Mouse (Mus musculus) urinary bladder, postnatal 10 days (tissue): ENCODE results near the gene Hnrnpa1.

Experiments
- DNase-seq: peaks from one replicate; pipeline ENCODE4 v3.0.0; 2022; ENCODE audit warnings: low spot score

The Hnrnpa1 gene

GRCm38 (mm10) chr15:103240160-103241028 lies at the start of gene Hnrnpa1:
Gene Hnrnpa1, plus strand, starts transcription at chr15:103240432.
- peak; percentile 62 for DNase-seq

DNA sequence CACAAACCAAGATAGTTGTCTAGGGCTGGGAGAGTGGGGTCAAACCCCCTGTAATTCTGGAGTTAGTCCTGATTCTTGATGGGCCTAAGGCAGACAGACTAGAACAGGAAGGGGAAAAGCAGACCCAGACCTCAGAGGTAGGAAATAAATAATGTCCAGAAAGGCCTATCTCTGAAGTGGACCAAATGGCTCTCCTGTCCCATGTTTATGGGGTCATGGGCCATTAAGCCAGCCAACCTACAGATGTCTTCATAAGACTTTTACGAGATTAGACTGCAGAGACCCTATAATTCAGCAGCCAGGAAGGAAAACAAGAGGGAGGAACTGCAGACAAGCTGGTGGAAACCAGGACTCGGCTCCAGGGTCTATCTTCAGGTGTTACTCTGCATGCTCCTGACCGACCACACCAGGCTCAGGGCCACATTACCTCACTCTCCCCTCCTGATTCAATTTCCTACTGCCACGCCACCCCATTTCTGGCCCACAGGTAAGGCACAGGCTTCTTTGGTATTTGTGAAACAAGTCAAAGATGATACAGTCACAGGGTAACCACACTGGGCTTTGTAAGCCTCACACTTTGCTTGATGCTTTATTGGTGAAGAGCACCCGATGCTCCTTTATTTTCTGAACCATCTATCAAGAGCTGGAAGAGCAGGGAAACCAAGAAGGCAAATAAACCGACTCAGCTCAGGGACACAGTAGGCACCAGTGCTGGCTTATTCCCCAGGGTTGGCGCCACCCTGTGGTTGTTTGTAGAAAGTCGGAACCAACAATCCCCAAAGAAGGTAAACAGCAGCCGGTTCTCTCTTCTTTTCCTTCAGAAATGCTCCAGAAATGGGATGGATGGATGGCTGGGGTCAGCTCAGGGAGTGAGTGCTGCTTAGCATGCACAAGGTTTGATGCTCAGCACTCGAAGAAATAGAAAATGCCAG lies 49.4 kb upstream of the Hnrnpa1 start:
- no peak for DNase-seq

DNA sequence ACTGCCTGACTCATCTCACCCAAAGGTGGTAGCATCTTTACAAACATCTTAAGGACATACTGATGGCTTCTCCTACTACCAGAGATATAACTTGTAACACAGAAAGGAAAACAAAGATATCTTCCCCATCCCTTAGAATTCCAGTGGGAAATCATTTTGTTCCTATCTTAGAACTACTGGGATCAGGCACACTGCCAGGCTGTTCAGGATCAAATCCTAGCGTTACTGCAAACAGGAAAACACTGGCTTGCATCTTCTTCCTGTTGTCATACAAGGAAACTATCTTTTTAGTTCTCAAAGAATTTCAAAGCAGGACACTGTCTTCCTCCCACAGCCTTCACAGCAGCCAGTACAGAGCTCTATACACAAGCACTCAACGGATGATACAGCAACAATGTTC lies 46.6 kb upstream of the Hnrnpa1 start:
- no peak for DNase-seq

DNA sequence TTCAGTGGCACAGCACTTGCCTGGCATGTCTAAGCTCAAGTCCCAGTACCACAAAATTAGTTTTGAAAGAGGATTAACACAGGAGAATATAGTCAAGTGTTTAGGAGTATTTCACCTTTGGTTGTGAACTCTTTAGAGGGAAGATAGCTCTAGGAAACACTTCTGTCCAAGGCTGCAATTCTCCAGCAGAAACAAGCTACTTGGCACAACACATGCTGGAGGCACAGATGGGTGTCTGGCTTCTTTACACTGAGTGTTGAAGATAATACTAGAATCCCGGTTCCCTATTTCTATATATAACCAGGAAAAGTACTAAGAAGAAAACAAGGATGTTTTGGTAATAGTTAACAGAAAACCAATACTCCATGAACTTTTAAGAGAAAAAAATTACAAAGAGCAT lies 43.4 kb upstream of the Hnrnpa1 start:
- no peak for DNase-seq

DNA sequence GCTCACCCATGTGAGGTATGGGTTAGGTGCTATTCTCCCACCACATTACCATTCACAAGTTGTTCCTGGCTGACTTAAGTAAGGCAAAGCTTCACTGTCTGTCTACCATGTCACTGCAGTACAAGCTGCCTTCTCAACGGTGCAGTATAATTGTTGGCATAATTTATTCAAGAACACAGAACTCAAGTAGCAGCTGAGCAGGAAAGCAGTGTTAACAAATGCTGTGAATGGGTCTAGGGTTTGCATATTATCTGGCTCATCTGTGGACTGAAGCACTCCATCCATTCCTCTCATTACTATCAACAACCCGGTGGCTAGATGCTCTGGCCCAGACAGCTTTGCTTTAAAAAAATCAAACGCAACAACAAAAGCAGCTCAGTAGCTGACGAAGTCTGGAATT lies 42.4 kb upstream of the Hnrnpa1 start:
- DNase-seq = no peak

GRCm38 (mm10) chr15:103202088-103202793 lies 38.0 kb upstream of the Hnrnpa1 start:
- no peak for DNase-seq

DNA sequence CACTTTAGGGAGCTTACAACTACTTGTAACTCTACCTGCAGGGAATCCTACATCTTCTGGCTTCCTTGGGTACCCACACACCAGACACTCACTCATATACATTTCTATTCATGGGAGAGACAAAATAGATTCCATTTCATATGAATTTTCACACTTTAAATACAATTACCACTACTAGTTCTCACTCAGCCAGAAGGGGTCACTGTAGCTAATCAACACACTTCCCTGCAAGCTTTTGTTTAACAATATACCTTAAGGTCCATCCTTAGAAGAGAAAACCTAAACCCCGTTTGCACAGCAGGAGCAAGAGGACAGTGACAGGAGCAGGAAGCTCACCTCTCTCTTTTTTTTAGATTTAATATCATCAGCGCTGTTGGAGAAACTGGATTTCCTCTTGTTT lies 35.1 kb upstream of the Hnrnpa1 start:
- no peak for DNase-seq

DNA sequence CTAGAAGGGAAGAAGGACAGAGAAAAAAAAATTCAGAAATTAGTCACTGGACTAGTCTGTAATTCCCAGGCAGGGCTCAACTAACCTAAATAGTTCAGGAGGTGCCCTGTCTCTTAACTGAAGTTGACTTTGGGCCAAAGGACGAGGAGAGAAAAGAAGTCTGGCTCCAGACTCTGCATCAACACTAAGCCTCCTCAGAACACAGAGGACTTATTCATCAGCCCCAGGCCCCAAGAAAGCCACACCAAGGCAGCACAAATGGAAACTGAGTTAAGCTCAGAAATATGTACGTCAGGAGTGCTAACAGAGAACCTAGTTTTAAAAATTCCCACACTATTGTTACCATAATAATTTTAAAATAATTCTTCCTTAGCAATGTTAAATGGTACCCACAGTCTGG lies 26.1 kb upstream of the Hnrnpa1 start:
- no peak for DNase-seq

GRCm38 (mm10) chr15:103214971-103215907 lies 25.0 kb upstream of the Hnrnpa1 start:
- peak; percentile 54 for DNase-seq

- no peak for DNase-seq
Observed at GRCm38 (mm10) chr15:103216052-103216451, 24.2 kb upstream of the Hnrnpa1 start.

GRCm38 (mm10) chr15:103220785-103221184 lies 19.4 kb upstream of the Hnrnpa1 start:
- no peak for DNase-seq

DNA sequence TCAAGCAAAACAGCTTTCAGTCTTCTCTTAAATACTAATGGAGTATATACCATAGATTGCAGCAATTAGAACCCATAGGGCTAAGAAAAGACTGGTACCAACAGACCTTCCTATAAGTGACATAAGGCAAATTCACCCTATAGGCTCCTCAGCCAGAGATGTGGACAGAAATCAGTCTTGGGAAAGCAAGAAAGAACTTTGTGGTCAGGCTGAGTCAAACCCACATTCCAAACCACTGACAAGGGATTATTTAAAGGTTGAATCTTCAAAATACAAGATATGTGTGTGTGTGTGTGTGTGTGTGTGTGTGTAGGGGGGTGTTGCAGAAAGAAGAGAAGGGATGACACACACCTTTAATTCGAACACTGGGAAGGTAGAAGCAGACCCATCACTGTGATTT lies 18.8 kb upstream of the Hnrnpa1 start:
- no peak for DNase-seq

GRCm38 (mm10) chr15:103224161-103224560 lies 16.1 kb upstream of the Hnrnpa1 start:
- no peak for DNase-seq

DNA sequence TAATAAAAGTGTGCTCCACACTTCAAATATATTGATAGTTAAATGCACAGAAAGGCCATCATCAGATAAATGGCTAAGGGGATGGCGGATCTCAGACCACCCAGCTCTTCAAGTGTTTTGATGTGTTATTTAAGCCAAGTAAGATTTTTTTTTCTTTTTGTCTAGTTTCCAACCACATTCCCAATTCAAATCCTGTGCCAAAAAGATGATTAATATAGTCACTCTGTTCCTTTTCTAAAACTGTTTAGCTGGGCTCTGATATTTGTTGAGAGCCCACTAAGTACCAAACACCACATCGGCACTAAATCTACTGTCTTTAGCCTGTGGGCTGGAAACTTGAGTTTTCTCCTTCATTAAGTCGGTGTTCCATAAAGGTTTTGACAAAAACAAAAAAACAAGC lies 13.2 kb upstream of the Hnrnpa1 start:
- no peak for DNase-seq

- DNase-seq = no peak
Observed at GRCm38 (mm10) chr15:103227572-103227971, 12.7 kb upstream of the Hnrnpa1 start.

DNA sequence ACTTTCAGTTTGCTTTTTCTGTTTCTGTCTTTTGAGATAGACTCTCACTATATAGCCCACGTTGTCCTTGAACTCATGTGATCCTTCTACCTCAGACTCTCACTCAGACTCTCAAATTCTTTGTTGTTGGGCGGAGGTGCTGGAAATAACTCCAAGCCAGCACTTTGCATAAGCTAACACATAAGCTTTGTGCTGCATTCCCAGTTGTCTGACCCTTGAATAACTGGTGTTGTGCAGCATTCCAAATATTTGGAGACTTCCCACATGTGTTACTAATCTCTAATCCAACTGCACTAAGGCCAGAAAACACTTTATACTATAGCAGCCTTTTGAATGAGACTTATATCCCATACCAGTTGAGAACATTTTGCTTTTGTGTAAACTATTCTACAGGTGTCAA lies 11.3 kb upstream of the Hnrnpa1 start:
- no peak for DNase-seq

DNA sequence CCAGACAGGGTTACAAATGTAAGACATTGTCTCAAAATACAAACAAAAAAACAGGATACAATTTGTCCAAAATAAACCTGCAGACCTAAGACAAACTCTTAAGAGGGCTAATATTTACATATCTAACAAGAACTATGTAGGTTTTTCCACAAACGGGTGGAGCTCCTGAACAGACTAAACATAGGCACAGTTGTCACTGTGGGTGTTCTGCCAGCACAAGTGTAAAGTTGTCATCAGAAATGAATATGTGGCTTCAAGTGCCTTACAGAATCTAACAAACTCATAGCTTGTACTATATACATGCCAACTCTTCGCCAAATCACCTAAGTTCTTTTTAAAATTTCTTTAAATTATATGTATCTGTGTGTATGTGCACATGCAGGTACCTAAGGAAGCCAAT lies 7.1 kb upstream of the Hnrnpa1 start:
- no peak for DNase-seq

GRCm38 (mm10) chr15:103237295-103237694 lies 2.9 kb upstream of the Hnrnpa1 start:
- DNase-seq = no peak

DNA sequence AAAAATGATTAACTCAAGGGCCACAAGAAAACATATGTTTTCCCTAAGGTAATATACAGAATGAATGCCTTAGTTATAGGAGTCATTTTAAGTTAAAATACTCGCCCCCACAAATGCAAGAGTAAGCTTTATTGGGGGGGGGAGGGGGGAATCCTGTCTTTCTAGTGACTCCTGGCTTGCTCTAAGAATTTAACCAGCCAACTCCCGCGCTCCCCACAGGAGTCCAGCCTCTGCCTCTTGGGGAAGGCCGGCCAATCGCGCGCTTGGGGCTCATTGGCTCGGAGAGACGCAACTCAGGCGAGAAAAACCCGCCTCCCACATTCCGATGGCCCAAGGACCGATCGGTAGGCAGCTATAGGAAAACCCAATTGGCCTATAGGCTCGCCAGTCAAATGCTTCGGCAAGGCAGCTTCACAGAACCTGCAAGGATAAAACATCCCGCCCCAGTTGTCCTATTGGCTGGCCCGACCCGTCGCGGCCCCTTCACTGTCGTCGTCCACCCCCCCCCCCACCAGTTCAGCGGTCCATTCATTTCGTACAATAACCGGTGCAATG lies 1.0 kb upstream of the Hnrnpa1 start:
- DNase-seq = peak; percentile 83

- DNase-seq = peak; percentile 90
Observed at GRCm38 (mm10) chr15:103239685-103240159, 510 bp upstream of the Hnrnpa1 start, which contains the start of gene Cbx5. Gene Cbx5, minus strand, starts transcription at chr15:103239816.
